Mouse (Mus musculus) megakaryocyte, embryonic 14.5 days (primary cell): ENCODE measurements around the gene Trim14.

Experiments
- FLI1 ChIP-seq: IDR thresholded peaks from 2 replicates; pipeline ENCODE4 v1.6.1; 2012; ENCODE audit warnings: low read length, inconsistent platforms, mixed read lengths
- GATA1 ChIP-seq: IDR thresholded peaks from 3 replicates; pipeline ENCODE4 v1.6.1; 2012; ENCODE audit warnings: mixed read lengths, low read length, inconsistent platforms, borderline replicate concordance

DNA sequence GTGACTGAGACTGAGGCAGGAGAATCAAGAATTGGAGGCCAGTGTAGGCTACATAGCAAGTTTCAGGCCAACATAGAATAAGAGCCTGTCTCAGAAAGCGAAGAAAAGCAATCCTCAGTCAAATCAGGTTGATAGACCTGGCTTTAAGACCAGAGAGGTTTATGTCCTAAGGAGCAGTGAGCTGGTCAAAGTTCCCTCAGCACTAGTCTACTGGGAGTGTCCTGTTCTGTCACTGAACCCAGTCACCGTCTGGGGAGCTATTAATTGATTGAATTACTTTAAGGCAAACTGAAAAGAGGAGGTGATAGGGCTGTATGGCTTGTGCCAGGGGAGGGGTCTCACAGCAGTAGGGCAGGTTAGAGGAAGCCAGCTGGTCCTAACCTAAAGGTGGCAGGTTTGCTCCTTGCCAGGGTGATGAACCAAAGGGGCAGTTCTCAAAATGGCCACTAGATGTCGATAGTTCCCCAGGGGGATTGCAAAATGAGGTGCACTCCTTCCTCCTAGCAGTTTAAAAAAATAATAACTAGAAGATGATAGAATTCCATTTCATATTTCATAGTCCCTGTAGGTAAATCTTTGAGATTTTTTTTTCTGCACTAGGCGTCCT, 38.6 kb downstream of the Trim14 start:
- no peak for TF ChIP-seq GATA1
- no peak for TF ChIP-seq FLI1
